Mouse (Mus musculus): Measurements from ENCODE around the gene Fmo5.

GRCm38 (mm10) chr3:97674644-97675110, 46.1 kb downstream of the Fmo5 start, which contains the start of gene Gm17651:
- TF ChIP-seq CTCF (IDR thresholded peaks at IDR 0.05; ENCODE audit: low read depth) (no peak), EP300 (optimal IDR thresholded peaks at IDR 0.05) (no peak)

All from stomach, postnatal 0 days (tissue).